Mouse (Mus musculus): Measurements from ENCODE around the gene Cxcl16.
"Not testable (repeated sequence)": the region's sequence is repeated elsewhere in the genome, so short reads cannot be mapped to it uniquely, and the experiment has no call there.

The Cxcl16 gene

GRCm38 (mm10) chr11:70451797-70452498 lies 7.8 kb downstream of the Cxcl16 start, which contains the start of gene Med11:
Med11 (plus strand) TSS chr11:70451919.
- peak; percentile 98 for DNase-seq

GRCm38 (mm10) chr11:70450926-70451325 lies 8.9 kb downstream of the Cxcl16 start:
- DNase-seq: no peak

GRCm38 (mm10) chr11:70447373-70447772 lies 12.4 kb downstream of the Cxcl16 start:
- DNase-seq: no peak

- DNase-seq: no peak
These were observed 13.0 kb downstream of the Cxcl16 start for GRCm38 (mm10) chr11:70446756-70447155.

GRCm38 (mm10) chr11:70444667-70445066 lies 15.1 kb downstream of the Cxcl16 start:
- DNase-seq: no peak

- no peak for DNase-seq
These were observed 15.8 kb downstream of the Cxcl16 start for GRCm38 (mm10) chr11:70443964-70444363.

GRCm38 (mm10) chr11:70441882-70442281 lies 17.9 kb downstream of the Cxcl16 start:
- DNase-seq: no peak

GRCm38 (mm10) chr11:70440637-70441036 lies 19.1 kb downstream of the Cxcl16 start:
- DNase-seq: no peak

GRCm38 (mm10) chr11:70438728-70439374 lies 20.9 kb downstream of the Cxcl16 start:
- DNase-seq: no peak

- DNase-seq: no peak
These were observed 22.4 kb downstream of the Cxcl16 start for GRCm38 (mm10) chr11:70437426-70437825.

- no peak for DNase-seq
These were observed 24.3 kb downstream of the Cxcl16 start for GRCm38 (mm10) chr11:70435476-70435875.

GRCm38 (mm10) chr11:70433951-70434350 lies 25.8 kb downstream of the Cxcl16 start:
- DNase-seq: no peak

- DNase-seq: no peak
These were observed 26.2 kb downstream of the Cxcl16 start for GRCm38 (mm10) chr11:70433569-70433943.

- peak; percentile 18 for DNase-seq
These were observed 26.8 kb downstream of the Cxcl16 start for GRCm38 (mm10) chr11:70432895-70433568.

- peak; percentile 99 for DNase-seq
These were observed 27.5 kb downstream of the Cxcl16 start, which contains the start of gene Arrb2 for GRCm38 (mm10) chr11:70432048-70432894. Arrb2 (plus strand) TSS chr11:70432635.

GRCm38 (mm10) chr11:70431574-70431973 lies 28.2 kb downstream of the Cxcl16 start:
- DNase-seq: no peak

- not testable (repeated sequence) for DNase-seq
These were observed 33.2 kb downstream of the Cxcl16 start for GRCm38 (mm10) chr11:70426598-70426997.

GRCm38 (mm10) chr11:70419486-70419885 lies 40.3 kb downstream of the Cxcl16 start:
- DNase-seq: no peak

GRCm38 (mm10) chr11:70418199-70418598 lies 41.6 kb downstream of the Cxcl16 start:
- no peak for DNase-seq

GRCm38 (mm10) chr11:70413961-70414360 lies 45.8 kb downstream of the Cxcl16 start:
- peak; percentile 84 for DNase-seq

GRCm38 (mm10) chr11:70412591-70412990 lies 47.2 kb downstream of the Cxcl16 start:
- DNase-seq: no peak

- no peak for DNase-seq
These were observed 49.5 kb downstream of the Cxcl16 start for GRCm38 (mm10) chr11:70410297-70410643.

All from lung, postnatal 14 days (tissue).